Mouse (Mus musculus) inflammation-experienced regulatory T-cells, adult 6 months (primary cell): ENCODE data around the gene Col18a1. TPM values are rescaled to one million over a fixed set of nuclear protein-coding genes. Genes with fewer than 3 reads are reported as not detected.

Source experiments
- ATAC-seq: one replicate; pipeline ENCODE4 v1.8.0; 2017
- polyA plus RNA-seq, 3 experiments: library from polyadenylated mRNA; unstranded; fragments of 100-300 nt; shearing (Covaris generic); gene quantifications; one replicate each; pipeline ENCODE4 v1.2.1; 2017

Col18a1 gene
- under 1 TPM in 2 of 3 experiments, not detected in 1; 0.09 to 0.11 TPM for polyA plus RNA-seq

GRCm38 (mm10) chr10:77165963-77166717 lies at the start of gene Col18a1:
Gene Col18a1, minus strand, starts transcription at chr10:77166548.
- ATAC-seq = no peak

DNA sequence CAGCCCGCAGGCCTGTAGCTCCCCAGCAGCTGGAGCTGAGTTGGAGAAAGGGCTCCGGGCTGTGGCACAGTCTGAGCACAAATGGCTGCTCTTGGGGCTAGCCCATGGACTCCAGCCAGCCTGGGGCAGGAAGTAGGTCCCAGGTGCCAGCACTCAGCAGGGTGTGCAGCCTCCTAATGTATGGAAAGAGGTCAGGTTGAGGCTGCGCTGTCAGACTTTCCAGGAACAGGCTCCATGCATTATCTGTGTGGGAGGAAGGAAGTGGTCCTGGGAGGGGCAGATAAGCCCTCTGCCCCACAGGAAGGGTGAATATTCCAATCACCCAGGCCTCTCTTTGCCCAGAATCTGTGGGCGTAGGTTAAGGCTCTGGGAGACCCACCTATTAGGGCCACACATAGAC lies 49.3 kb upstream of the Col18a1 start:
- ATAC-seq = no peak

DNA sequence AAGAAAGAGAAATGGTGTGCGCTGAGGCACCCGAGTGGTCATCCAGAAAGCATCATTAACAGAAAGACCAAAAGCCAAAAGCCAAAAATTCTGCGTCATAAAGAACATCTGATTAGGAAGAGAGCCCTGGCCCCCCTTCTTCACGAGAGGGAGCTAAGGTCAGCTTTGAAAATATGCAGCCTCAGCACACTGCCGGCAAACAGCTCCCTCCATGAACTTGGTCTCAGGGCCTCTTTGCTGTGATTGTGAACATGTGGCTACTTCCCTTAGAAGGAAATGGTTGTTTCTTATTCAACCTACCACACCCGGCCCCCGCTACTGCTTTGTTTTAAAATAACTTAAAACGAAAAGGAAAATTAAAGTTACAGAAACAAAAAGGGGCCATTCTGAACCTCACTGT lies 48.2 kb upstream of the Col18a1 start:
- no peak for ATAC-seq

GRCm38 (mm10) chr10:77213483-77213882 lies 47.1 kb upstream of the Col18a1 start:
- ATAC-seq = no peak

DNA sequence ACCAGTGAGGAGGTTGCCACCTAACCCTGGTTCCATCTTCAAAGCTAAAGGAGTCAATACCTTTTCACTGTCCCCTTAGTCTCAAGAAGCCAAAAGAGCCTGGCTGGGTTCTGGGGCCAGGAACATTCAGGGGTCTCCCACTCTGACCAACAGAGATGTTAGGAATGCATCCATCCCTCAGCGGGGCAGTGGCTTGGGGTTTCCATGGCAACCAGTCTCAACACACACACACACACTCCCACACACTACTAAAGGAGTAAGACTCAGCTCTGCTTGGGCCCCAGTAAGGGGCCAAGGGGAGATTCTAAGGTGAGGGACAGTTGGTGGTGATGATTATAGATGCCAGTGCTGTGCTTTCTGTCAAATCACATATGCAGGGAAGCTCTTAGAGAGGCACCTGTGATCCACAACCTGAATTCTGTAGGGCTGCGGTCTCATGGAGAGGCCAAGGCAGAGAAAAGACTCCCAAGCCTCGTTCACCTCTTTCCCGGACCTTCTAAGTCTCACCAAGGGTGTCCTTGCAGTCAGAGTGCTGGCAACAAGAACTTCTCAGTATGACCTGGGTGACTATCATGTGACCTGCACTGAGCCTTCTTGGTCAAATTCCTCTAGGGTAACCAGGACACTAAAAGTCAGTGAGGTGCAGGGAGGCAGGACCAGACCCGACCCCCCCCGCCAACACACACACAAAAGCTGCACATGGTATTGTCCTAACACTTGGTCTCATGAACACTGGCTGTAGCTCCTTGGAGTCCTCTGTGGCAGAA lies 46.2 kb upstream of the Col18a1 start:
- no peak for ATAC-seq

DNA sequence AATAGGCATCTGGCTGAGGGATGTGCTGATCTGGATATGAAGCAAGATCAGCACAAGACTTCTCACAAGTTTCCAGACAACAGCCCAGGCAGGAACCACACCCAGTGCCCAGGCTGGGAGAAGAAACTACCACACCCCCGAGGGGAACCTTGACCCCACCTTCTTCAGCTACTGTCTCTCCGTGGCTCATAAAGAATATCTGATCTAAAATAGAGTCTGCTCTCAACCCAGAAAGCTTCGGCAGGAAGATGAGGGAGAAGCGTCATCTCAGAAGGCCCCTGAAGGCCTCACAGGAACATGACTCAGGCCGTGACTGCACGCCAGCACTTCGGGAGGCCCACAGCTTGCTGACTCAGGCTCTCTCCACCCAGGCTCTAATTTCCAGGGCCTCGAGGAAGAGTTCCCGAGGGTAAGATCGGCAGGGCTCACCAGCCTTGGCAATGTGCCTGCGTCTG lies 44.8 kb upstream of the Col18a1 start:
- ATAC-seq = no peak

- ATAC-seq = no peak
Measured at GRCm38 (mm10) chr10:77210666-77211065, 44.3 kb upstream of the Col18a1 start.

- ATAC-seq = no peak
Measured at GRCm38 (mm10) chr10:77209261-77209660, 42.9 kb upstream of the Col18a1 start.

- no peak for ATAC-seq
Measured at GRCm38 (mm10) chr10:77206565-77207079, 40.3 kb upstream of the Col18a1 start.

GRCm38 (mm10) chr10:77206134-77206533 lies 39.8 kb upstream of the Col18a1 start:
- no peak for ATAC-seq

DNA sequence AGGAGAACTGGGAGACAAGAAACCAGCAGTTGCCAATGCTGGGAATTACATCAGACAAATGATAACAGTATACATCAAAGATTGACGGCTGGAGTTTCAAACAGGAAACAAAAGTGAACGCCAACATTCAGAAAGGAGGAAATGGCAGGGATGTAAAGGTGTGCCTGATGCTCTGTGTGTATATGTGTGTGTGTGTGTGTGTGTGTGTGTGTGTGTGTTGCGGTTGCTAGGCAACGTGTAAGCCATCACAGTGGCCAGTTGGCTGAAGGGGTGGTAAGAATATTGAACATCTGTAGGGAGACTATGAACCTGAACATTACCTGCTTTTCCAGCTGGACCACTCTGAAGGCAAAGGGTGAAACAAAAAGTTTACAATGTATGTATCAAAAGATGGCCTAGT lies 37.6 kb upstream of the Col18a1 start:
- ATAC-seq = no peak

DNA sequence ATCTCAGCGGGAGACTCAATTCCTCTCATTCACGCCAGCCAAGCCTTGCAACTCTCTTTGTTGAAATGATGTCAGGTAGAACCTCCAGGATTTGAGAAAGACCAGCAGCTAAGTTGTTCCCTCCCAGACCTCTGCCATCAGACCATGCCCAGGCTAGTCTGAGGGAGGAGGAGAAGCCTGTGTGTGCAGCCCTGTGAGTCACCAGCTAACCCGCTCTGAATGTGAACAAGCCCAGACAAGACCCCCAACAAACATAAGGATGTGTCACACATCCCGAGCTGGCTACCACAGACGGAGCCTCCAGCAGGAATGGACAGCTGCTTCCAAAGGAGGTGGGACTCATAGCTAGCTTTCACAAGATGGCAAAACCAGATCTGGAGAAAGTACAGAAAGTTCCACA lies 35.6 kb upstream of the Col18a1 start:
- ATAC-seq = no peak

DNA sequence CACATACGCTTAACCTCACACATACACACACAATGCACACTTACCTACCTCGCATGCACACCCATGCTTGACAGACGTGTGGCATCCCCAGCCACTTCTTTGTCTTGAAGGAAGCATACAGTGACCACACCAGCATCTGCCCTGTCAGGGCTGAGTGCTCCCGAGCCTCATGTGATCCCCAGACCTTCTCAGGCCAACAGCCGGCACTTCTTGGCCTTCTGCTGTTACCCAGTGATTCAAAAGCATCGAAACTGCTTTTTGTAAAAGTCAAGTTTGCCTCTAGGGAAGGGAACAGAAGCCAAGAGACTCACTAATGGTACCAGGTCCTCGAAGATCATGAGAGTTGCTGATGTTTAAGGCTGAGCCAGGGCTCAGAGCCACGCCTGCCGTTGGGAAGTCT lies 33.9 kb upstream of the Col18a1 start:
- ATAC-seq = no peak

- no peak for ATAC-seq
Measured at GRCm38 (mm10) chr10:77199229-77199628, 32.9 kb upstream of the Col18a1 start.

- no peak for ATAC-seq
Measured at GRCm38 (mm10) chr10:77197469-77198209, 31.3 kb upstream of the Col18a1 start.

- no peak for ATAC-seq
Measured at GRCm38 (mm10) chr10:77196676-77197075, 30.3 kb upstream of the Col18a1 start.

DNA sequence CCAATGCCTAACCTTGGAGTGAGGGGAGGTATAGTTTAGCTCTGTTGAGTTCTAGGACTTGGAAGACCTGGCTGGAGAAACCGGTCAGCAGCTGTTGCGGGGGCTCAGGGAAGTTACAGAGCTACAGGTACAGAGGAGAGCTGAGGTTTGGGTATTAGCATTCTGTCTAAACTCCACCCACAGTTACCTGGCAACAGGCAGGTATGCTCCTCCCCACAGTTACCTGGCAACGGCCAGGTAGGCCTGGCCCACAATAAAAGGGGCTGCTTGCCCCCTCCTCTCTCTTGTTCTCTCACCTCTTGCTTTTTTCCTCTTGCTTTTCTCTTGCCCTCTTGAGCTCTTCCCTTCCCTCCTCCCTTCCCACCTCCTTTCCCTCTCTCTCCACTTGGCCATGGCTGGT lies 29.8 kb upstream of the Col18a1 start:
- ATAC-seq = no peak

- ATAC-seq = no peak
Measured at GRCm38 (mm10) chr10:77193495-77193894, 27.1 kb upstream of the Col18a1 start.

DNA sequence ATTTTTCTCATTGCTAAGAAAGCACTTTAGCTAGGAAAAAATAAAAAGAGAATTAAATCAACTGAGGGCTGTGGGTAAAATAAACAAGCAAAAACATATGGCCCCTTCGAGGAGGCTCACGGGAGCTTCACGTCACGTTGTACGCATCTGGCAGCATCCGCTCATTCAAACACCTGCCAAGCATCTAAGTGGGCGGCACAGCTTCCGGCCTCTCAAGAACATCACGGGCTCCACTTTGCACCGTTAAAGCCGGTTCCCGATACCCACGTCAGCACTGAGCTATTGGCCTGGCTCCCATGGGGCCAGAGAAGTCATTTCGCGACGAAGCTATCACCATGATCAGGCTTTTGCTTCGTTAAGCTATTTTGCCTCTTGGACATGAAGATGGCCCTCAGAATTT lies 26.4 kb upstream of the Col18a1 start:
- ATAC-seq = no peak

DNA sequence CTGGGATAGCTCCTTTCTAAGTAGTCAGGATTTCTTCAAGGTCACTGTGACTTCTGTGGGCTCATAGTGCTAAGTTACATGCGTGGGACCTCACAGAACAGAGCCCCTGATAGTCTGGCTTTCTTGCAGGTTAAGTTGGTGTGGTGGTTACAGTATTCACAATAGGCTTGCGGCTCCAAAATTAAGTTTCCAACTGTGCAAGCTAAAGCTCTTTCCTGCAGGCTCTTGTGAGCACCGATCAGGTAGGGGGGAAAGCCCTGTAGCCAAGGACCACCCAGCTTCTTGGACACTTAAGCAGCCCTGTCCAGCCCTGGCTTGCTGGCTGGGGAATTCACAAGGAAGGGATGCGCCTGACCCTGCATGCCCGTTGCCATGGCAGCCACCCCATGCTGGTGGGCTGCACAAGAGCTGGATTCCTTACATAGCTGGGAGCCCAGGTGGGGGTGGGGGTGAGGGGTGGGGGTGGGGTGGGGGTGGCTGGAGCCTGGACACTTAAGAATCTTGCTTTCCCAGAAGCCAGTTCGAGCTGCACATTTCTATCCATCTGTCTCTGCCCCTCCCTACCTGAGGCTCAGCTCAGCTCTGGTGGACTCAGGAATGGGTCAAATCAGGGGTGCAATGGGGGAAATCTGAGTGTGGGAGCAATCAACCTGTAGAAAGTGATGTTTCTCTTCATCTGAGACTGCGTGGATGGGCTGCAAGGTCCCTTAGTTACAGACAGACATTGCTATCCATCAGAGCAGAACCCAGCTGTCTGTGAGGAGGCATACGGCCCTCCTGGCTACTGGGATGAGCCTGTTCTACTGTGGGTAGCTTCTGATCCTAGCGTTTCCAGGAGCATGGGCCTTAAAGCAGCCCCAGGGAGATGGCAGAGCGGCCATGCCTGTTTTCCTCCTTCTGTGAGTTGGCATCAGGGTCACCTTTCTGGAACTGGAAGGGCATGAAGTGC lies 24.9 kb upstream of the Col18a1 start:
- no peak for ATAC-seq

DNA sequence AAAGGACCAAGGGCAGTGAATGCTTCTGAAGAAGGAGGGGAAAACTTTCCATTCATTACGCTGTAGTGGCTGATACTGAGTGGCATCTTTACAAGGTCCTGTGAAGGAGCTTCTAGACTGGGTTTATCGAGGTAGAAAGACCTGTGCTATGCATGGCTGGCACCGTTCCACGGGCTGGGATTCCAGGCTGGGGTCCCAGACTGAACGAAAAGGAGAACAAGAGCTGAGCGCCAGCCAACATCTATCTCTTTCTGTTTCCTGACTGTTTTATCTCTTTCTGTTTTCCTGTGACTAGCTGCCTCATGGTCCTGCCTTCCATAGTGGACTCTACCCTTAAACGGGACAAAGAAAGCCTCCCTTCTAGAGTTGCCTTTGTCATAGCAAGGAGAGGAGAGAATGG lies 21.1 kb upstream of the Col18a1 start:
- ATAC-seq = no peak

- no peak for ATAC-seq
Measured at GRCm38 (mm10) chr10:77182804-77183331, 16.5 kb upstream of the Col18a1 start.
